Mouse (Mus musculus) MEL (cell line): ENCODE results near the gene Pold1. TPM values are rescaled to one million over a fixed set of nuclear protein-coding genes. Genes with fewer than 3 reads are reported as not detected.

Experiments used
- DNase-seq: peaks from one replicate; pipeline ENCODE4 v3.0.0; 2011; ENCODE audit warnings: low read depth, low spot score
- H3K27ac ChIP-seq: 2 replicates; pipeline ENCODE4 v1.5.1; 2012; ENCODE audit warnings: low read depth, mild to moderate bottlenecking, control low read depth, low read length, moderate library complexity; ENCODE audit not compliant: control insufficient read depth
- H3K27me3 ChIP-seq, 2 experiments: fragments of 150-350 bp in 1 of 2; sonication (generic) in 1 of 2; 2 replicates each; pipeline ENCODE4 v1.6.1; 2012; ENCODE audit warnings: low read length in 2 of 2, mild to moderate bottlenecking in 2 of 2, improper control_type of control experiment in 1 of 2, moderate library complexity in 1 of 2; ENCODE audit not compliant: insufficient read depth in 2 of 2, control insufficient read depth in 1 of 2
- H3K36me3 ChIP-seq, 2 experiments: 2 replicates each; pipeline ENCODE4 v1.6.1; 2012 to 2014; ENCODE audit warnings: low read length in 2 of 2, improper control_type of control experiment in 1 of 2, inconsistent platforms in 1 of 2, mild to moderate bottlenecking in 1 of 2; ENCODE audit not compliant: insufficient read depth in 2 of 2, control insufficient read depth in 1 of 2
- H3K4me1 ChIP-seq, 2 experiments: fragments of 150-350 bp in 1 of 2; sonication (generic) in 1 of 2; 2 replicates each; pipeline ENCODE4 v1.6.1; 2012; ENCODE audit warnings: low read length in 2 of 2, improper control_type of control experiment in 1 of 2, mild to moderate bottlenecking in 1 of 2; ENCODE audit not compliant: insufficient read depth in 2 of 2, control insufficient read depth in 1 of 2
- H3K4me3 ChIP-seq, 2 experiments: fragments of 150-350 bp in 1 of 2; sonication (generic) in 1 of 2; 2 replicates each; pipeline ENCODE4 v1.5.1; 2012; ENCODE audit warnings: low read depth in 2 of 2, low read length in 2 of 2, mild to moderate bottlenecking in 2 of 2, moderate library complexity in 2 of 2, control low read depth in 1 of 2, improper control_type of control experiment in 1 of 2; ENCODE audit not compliant: control insufficient read depth in 1 of 2, insufficient read depth in 1 of 2
- H3K79me2 ChIP-seq: 2 replicates; pipeline ENCODE4 v1.6.1; 2012; ENCODE audit warnings: mild to moderate bottlenecking, low read length, moderate library complexity; ENCODE audit not compliant: control insufficient read depth, poor library complexity, insufficient read depth
- H3K9ac ChIP-seq: 2 replicates; pipeline ENCODE4 v1.6.1; 2012; ENCODE audit warnings: low read depth, mild to moderate bottlenecking, control low read depth, low read length, moderate library complexity; ENCODE audit not compliant: control insufficient read depth, poor library complexity, severe bottlenecking
- H3K9me3 ChIP-seq: fragments of 150-350 bp; sonication (generic); replicated peaks from 2 replicates; pipeline ENCODE4 v1.6.1; 2012; ENCODE audit warnings: mild to moderate bottlenecking, low read length, improper control_type of control experiment, moderate library complexity; ENCODE audit not compliant: insufficient read depth
- BHLHE40 ChIP-seq: IDR thresholded peaks from 2 replicates; pipeline ENCODE4 v1.6.1; 2012; ENCODE audit warnings: low read depth, mild to moderate bottlenecking, inconsistent platforms, low read length, improper control_type of control experiment, borderline replicate concordance
- CHD2 ChIP-seq: IDR thresholded peaks from 2 replicates; pipeline ENCODE4 v1.6.1; 2011; ENCODE audit warnings: low read length, improper control_type of control experiment
- CTCF ChIP-seq, 3 experiments: IDR thresholded peaks in 2 of 3; conservative IDR thresholded peaks in 1 of 3; 2 replicates each; pipeline ENCODE4 v1.5.1; 2011 to 2012; ENCODE audit warnings: low read length in 3 of 3, low read depth in 2 of 3, mild to moderate bottlenecking in 2 of 3, improper control_type of control experiment in 1 of 3, inconsistent platforms in 1 of 3, mixed read lengths in 1 of 3, moderate library complexity in 1 of 3; ENCODE audit not compliant: control insufficient read depth in 1 of 3, insufficient read depth in 1 of 3, poor library complexity in 1 of 3, severe bottlenecking in 1 of 3
- E2F4 ChIP-seq: IDR thresholded peaks from 2 replicates; pipeline ENCODE4 v1.6.1; 2011; ENCODE audit warnings: low read depth, low read length, improper control_type of control experiment, borderline replicate concordance
- EP300 ChIP-seq, 2 experiments: IDR thresholded peaks; 2 replicates each; pipeline ENCODE4 v1.6.1; 2011; ENCODE audit warnings: improper control_type of control experiment in 2 of 2, low read length in 2 of 2, low read depth in 1 of 2, mild to moderate bottlenecking in 1 of 2
- GABPA ChIP-seq: IDR thresholded peaks from 2 replicates; pipeline ENCODE4 v1.6.1; 2012; ENCODE audit warnings: low read depth, mild to moderate bottlenecking, inconsistent platforms, low read length, improper control_type of control experiment, moderate library complexity
- GATA1 ChIP-seq: IDR thresholded peaks from 2 replicates; pipeline ENCODE4 v1.6.1; 2011; ENCODE audit warnings: low read depth, low read length, improper control_type of control experiment
- HCFC1 ChIP-seq: IDR thresholded peaks from 2 replicates; pipeline ENCODE4 v1.6.1; 2012; ENCODE audit warnings: low read depth, mild to moderate bottlenecking, inconsistent platforms, low read length, improper control_type of control experiment, moderate library complexity
- JUND ChIP-seq: IDR thresholded peaks from 2 replicates; pipeline ENCODE4 v1.6.1; 2011; ENCODE audit warnings: low read depth, mild to moderate bottlenecking, improper control_type of control experiment, low read length
- KAT2A ChIP-seq: conservative IDR thresholded peaks from 2 replicates; pipeline ENCODE4 v1.6.1; 2012; ENCODE audit warnings: low read depth, low read length, improper control_type of control experiment, inconsistent platforms
- MEF2A ChIP-seq: IDR thresholded peaks from 2 replicates; pipeline ENCODE4 v1.6.1; 2014; ENCODE audit warnings: low read depth, mild to moderate bottlenecking, inconsistent platforms, low read length, improper control_type of control experiment; ENCODE audit not compliant: poor library complexity, insufficient replicate concordance, severe bottlenecking; ENCODE audit errors: extremely low read depth
- MYB ChIP-seq: IDR thresholded peaks from 2 replicates; pipeline ENCODE4 v1.6.1; 2011; ENCODE audit warnings: mild to moderate bottlenecking, low read depth, low read length, improper control_type of control experiment
- NELFE ChIP-seq: IDR thresholded peaks from 2 replicates; pipeline ENCODE4 v1.6.1; 2011; ENCODE audit warnings: low read depth, low read length, improper control_type of control experiment
- POLR2AphosphoS2 ChIP-seq: IDR thresholded peaks from 2 replicates; pipeline ENCODE4 v1.6.1; 2011; ENCODE audit warnings: low read length, improper control_type of control experiment
- RAD21 ChIP-seq: IDR thresholded peaks from 2 replicates; pipeline ENCODE4 v1.6.1; 2011; ENCODE audit warnings: mild to moderate bottlenecking, low read depth, low read length, improper control_type of control experiment
- RCOR1 ChIP-seq: IDR thresholded peaks from 2 replicates; pipeline ENCODE4 v1.6.1; 2012; ENCODE audit warnings: low read depth, mild to moderate bottlenecking, inconsistent platforms, low read length, improper control_type of control experiment
- SIN3A ChIP-seq: IDR thresholded peaks from 2 replicates; pipeline ENCODE4 v1.6.1; 2012; ENCODE audit warnings: low read length, improper control_type of control experiment, inconsistent platforms
- SMC3 ChIP-seq: IDR thresholded peaks from 2 replicates; pipeline ENCODE4 v1.6.1; 2011; ENCODE audit warnings: low read depth, low read length, improper control_type of control experiment
- TAL1 ChIP-seq: IDR thresholded peaks from 2 replicates; pipeline ENCODE4 v1.6.1; 2012; ENCODE audit warnings: mild to moderate bottlenecking, inconsistent platforms, low read length, moderate library complexity, mixed read lengths
- TBP ChIP-seq: IDR thresholded peaks from 2 replicates; pipeline ENCODE4 v1.8.0; 2011; ENCODE audit warnings: low read depth, low read length, improper control_type of control experiment
- UBTF ChIP-seq: IDR thresholded peaks from 2 replicates; pipeline ENCODE4 v1.6.1; 2012; ENCODE audit warnings: low read depth, mild to moderate bottlenecking, inconsistent platforms, low read length, improper control_type of control experiment, moderate library complexity, borderline replicate concordance; ENCODE audit not compliant: insufficient read depth
- USF1 ChIP-seq: IDR thresholded peaks from 2 replicates; pipeline ENCODE4 v1.6.1; 2014; ENCODE audit warnings: low read depth, mild to moderate bottlenecking, inconsistent platforms, low read length, improper control_type of control experiment, moderate library complexity
- USF2 ChIP-seq, 2 experiments: IDR thresholded peaks; 2 replicates each; pipeline ENCODE4 v1.6.1; 2011 to 2012; ENCODE audit warnings: improper control_type of control experiment in 2 of 2, low read length in 2 of 2, borderline replicate concordance in 1 of 2, inconsistent platforms in 1 of 2, low read depth in 1 of 2, mild to moderate bottlenecking in 1 of 2; ENCODE audit not compliant: insufficient read depth in 1 of 2
- polyA plus RNA-seq, 2 experiments: library from polyadenylated mRNA; stranded (reverse) in 1 of 2; unstranded in 1 of 2; fragments of >175 nt in 1 of 2; fragments of >200 nt in 1 of 2; gene quantifications; 2 replicates each; pipeline versions ENCODE4 v1.2.1 to v1.2.4; 2012; ENCODE audit warnings: low replicate concordance in 2 of 2, low read depth in 1 of 2; ENCODE audit not compliant: insufficient read length in 2 of 2, insufficient read depth in 1 of 2, missing spikeins in 1 of 2
- total RNA-seq: library from RNA; depleted of rRNA; stranded (reverse); fragments of 300-350 nt; gene quantifications from 2 replicates; pipeline ENCODE4 v1.2.3, GENCODE M21; 2012

Gene Pold1
- total and polyA plus RNA-seq, 3 experiments, result 87.8 to 104 TPM; not detected in 1

DNA sequence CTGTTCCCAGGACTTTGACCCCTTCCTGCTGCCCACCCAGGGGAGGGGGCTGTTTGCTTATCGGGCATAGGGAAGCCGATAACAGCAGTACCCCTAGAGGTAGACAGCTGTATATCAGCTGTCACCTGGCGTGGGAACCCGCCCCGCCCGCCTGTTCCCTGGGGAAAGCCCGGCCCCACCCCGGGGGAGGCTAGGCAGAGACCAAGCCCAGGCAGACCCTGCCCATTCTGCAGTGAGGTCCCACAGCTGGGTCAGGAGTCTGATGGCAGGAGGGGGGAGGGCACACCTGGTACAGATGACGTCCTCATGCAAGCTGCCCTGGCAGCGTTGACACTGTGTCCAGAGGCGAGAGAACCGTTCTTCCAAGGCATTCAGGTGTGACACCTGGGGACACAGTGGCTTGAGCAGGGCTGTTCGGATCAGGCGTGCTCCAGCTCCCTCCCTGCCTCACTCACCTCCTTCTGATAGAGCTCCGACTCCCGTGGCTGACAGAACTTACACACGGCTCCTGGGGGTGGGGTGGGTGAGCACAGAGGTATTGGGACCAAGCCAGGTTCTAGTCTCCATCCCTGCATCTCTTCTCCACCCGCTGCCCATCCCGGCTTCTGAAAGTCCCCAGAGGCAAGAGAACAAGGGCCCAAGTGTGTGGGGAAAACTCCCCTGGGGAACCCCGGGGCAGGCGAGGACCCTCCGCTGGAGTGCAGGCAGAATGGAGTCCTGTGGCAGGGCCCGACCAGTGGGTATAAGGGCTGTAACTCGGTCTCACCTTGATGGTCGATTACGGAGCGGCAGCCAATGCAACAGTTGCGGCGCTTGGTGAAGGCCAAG, 15.5 kb downstream of the Pold1 start:
- Histone ChIP-seq H3K27ac (no peak overlapping the region), H3K9me3 (no peaks in the 10 kb centered on the region), H3K27me3 (no peaks in the 10 kb centered on the region), H3K9ac (no peak overlapping the region), H3K79me2 (no peaks in the 10 kb centered on the region), H3K4me1 (peaks cover 0 to 6% of the 10 kb centered on the region in 2 experiments; a peak in 2 of 4 replicates), H3K4me3 (no peak overlapping the region), H3K36me3 (0 out of 4 replicates have a peak, but pooled peaks cover 0 to 2% of the 10 kb centered on the region in 2 experiments)
- no peak for DNase-seq
- TF ChIP-seq POLR2AphosphoS2, result no peak
- no peak for TF ChIP-seq JUND
- no peak for TF ChIP-seq TBP
- TF ChIP-seq CHD2, result no peak
- no peak for TF ChIP-seq USF1
- TF ChIP-seq MYB, result no peak
- no peak for TF ChIP-seq SIN3A
- no peak for TF ChIP-seq SMC3
- no peak for TF ChIP-seq GATA1
- TF ChIP-seq USF2 (IDR thresholded peaks at IDR 0.05; ENCODE audit: borderline replicate concordance in 1 of 2, insufficient read depth in 1 of 2, low read depth in 1 of 2, low read length in 2 of 2), result no peak
- no peak for TF ChIP-seq RAD21
- TF ChIP-seq BHLHE40, result no peak
- TF ChIP-seq E2F4, result no peak
- TF ChIP-seq NELFE, result no peak
- no peak for TF ChIP-seq TAL1
- TF ChIP-seq KAT2A, result no peak
- TF ChIP-seq CTCF (IDR thresholded peaks at IDR 0.05 in 2 of 3, conservative IDR thresholded peaks at IDR 0.05 in 1 of 3; ENCODE audit: control insufficient read depth in 1 of 3, insufficient read depth in 1 of 3, low read depth in 2 of 3, low read length in 3 of 3, poor library complexity in 1 of 3, severe bottlenecking in 1 of 3), result no peak
- no peak for TF ChIP-seq MEF2A

DNA sequence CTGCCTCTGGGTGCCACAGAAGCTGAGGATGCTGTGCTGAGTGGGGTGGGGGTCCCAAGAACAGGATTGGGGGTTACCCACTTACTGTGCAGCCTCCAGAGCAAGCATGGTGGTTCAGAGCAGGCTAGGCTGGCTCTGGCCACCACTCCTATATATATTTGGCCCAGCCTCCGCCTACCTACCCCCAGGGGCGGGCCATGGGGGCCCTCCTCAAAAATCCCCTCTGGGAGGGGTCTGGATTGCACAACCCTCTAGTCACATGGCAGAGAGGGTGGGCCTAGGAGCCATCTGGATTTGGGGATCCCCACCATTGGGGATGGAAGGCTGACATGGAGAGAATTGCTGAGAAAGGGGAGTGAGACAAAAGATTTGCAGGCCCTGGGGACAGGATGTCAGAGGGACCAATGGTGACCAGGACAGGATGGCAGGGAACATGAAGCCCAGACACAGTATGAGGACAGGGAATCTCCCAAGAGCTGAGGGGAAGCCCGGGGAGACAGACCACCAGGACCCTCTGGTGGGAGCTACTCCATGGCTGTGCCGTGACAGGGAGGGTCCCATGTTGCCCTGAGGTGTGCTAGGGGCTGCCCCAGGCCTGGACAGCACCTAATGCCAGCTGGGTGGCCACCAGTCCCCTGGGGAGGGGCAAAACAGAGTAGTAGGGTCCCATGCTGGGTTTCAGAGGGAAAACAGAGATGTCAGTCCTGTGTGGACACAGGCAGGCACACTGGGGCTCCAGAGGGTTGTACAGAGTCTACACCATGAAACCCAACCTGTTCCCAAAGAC, 16.5 kb downstream of the Pold1 start, which contains the start of gene Spib:
Gene Spib (minus strand): TSS at position 126 of the 787 bp plus-strand sequence.
- H3K4me1 ChIP-seq, result peaks cover 0 to 6% of the 10 kb centered on the region in 2 experiments; a peak in 2 of 4 replicates
- no peak within 1 kb of the TSS for H3K27ac ChIP-seq
- no peak within 1 kb of the TSS for H3K9ac ChIP-seq
- no peak within 1 kb of the TSS for H3K4me3 ChIP-seq
- H3K36me3 ChIP-seq, result 0 out of 4 replicates have a peak, but pooled peaks cover 0 to 2% of the 10 kb centered on the region in 2 experiments
- no peaks in the 10 kb centered on the region; the same call in 1 of the 2 replicates for H3K79me2 ChIP-seq
- H3K9me3 ChIP-seq, result no peaks in the 10 kb centered on the region
- DNase-seq, result no peak
- TF ChIP-seq GABPA, result no peak
- no peak for TF ChIP-seq EP300 (IDR thresholded peaks at IDR 0.05; ENCODE audit: low read depth in 1 of 2, low read length in 2 of 2)
- no peak for TF ChIP-seq JUND
- TF ChIP-seq RCOR1, result no peak
- TF ChIP-seq GATA1, result no peak
- no peak for TF ChIP-seq UBTF
- no peak for TF ChIP-seq E2F4
- no peak for TF ChIP-seq TBP
- TF ChIP-seq HCFC1, result no peak
- TF ChIP-seq USF1, result no peak
- no peak for TF ChIP-seq MEF2A
- H3K27me3 ChIP-seq, result no peaks in the 10 kb centered on the region
